Mouse (Mus musculus) lung, postnatal 14 days (tissue): ENCODE measurements around the gene Map2k4.

ENCODE experiments used
- DNase-seq: peaks from one replicate; pipeline ENCODE4 v3.0.0; 2021

The Map2k4 gene

DNA sequence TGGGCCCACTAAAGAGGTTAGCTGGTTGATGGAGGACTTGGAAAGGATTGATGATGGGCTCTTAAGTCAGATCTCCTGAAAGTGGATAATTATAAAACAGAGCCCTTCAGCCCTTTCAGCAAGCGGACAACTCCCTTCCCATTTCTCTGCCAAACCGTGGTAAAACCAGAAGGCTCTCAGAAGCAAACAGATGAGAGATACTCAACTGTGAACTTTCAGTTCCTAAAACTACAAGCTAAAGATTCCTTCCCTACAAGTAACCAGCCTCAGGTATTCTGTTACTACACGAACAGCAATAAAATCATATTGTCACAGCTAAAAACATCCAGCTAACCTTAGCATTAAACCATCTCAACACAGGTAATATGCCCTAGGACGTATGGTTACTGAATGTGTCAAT, 83.2 kb downstream of the Map2k4 start:
- DNase-seq, result no peak

- DNase-seq, result peak; percentile 39
Observed at GRCm38 (mm10) chr11:65678824-65679402, 109.2 kb downstream of the Map2k4 start.

GRCm38 (mm10) chr11:65667348-65667969, 120.6 kb downstream of the Map2k4 start:
- peak; percentile 11 for DNase-seq

GRCm38 (mm10) chr11:65664903-65665302, 123.2 kb downstream of the Map2k4 start:
- no peak for DNase-seq

GRCm38 (mm10) chr11:65661790-65662522, 126.1 kb downstream of the Map2k4 start:
- DNase-seq, result no peak

GRCm38 (mm10) chr11:65653932-65654331, 134.2 kb downstream of the Map2k4 start:
- no peak for DNase-seq

- DNase-seq, result no peak
Observed at GRCm38 (mm10) chr11:65651426-65651825, 136.7 kb downstream of the Map2k4 start.

- no peak for DNase-seq
Observed at GRCm38 (mm10) chr11:65649956-65650715, 138.0 kb downstream of the Map2k4 start.

DNA sequence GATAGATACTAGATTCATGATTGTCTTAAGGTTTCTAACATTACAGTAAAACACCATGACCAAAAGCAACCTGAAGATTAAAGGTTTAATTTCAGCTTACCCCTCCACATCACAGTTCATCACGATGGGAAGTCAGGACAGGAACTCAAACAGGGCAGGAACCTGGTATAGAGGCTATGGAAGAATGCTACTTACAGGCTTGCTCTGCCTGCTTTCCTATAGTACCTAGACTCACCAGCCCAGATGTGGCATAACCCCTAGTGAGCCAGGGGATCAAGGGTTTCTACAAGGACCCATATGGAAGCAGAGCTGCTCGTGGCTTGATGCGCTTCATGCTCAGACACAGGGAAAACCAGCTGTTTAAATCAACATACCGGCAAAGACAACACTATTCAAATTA, 138.6 kb downstream of the Map2k4 start:
- DNase-seq, result no peak

GRCm38 (mm10) chr11:65646314-65646713, 141.8 kb downstream of the Map2k4 start:
- no peak for DNase-seq

DNA sequence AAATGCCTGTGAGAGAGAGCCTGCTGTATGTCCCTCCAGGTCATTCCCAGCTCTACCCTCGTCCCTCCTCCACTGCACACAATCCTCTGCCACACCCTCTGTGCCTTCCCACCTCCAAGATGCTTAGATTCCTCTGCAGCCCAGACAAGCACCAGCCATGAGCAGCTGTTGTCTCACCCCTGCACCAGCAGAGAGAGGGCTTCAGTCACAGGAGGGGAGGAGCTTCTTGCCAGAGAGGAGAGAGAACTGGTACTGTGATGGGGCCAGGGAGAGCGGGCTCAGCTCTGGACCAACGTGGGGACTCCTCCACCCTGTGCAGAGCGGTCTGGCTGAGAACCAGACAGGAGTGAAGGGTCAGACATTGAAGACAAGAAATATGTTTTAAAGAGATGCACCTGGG, 143.6 kb downstream of the Map2k4 start:
- no peak for DNase-seq

- no peak for DNase-seq
Observed at GRCm38 (mm10) chr11:65640261-65640660, 147.8 kb downstream of the Map2k4 start.
